Mouse (Mus musculus) E14TG2a.4 (cell line): ENCODE measurements around the gene Slc5a5.

ENCODE experiments used
- CTCF ChIP-seq: conservative IDR thresholded peaks from 2 replicates; pipeline ENCODE4 v1.5.1; 2014; ENCODE audit warnings: low read length
- NANOG ChIP-seq: IDR thresholded peaks from 2 replicates; pipeline ENCODE4 v1.6.1; 2014; ENCODE audit warnings: borderline replicate concordance, low read length, mixed read lengths
- POU5F1 ChIP-seq: IDR thresholded peaks from 2 replicates; pipeline ENCODE4 v1.6.1; 2014; ENCODE audit warnings: low read length, borderline replicate concordance

DNA sequence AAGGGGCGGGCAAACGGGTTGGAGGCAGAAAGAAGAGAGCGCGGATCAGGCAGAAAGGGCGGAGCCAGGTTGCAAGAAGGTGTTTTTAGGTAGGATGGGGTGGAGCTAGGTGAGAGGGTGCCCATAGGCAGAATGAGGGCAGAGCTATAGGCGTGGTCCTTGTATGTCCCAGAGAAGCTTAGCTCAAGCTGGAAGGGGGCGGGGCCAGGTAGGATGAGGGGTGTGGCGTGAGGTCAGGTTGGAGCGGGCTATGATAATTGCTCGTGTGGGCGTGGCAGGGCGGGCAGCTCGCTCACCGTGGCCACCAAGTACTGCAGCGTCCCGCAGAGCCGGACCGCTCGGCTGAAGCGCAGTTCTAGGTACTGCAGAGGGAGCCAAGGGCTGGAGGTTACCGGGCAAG lies 1.2 kb downstream of the Slc5a5 start:
- no peak for TF ChIP-seq CTCF
- TF ChIP-seq NANOG = no peak
- no peak for TF ChIP-seq POU5F1
